Mouse (Mus musculus) kidney, adult 2 months (tissue): ENCODE results near the gene Bcas3.

Experiments
- CTCF ChIP-seq: fragments of 200-500 bp; conservative IDR thresholded peaks from 2 replicates; pipeline ENCODE4 v1.5.1; 2011; ENCODE audit warnings: low read depth, mild to moderate bottlenecking, control low read depth, low read length, moderate library complexity, mixed read lengths; ENCODE audit not compliant: insufficient read depth, insufficient read length
- POLR2A ChIP-seq: fragments of 200-500 bp; IDR thresholded peaks from one replicate; pipeline ENCODE4 v1.6.1; 2011; ENCODE audit warnings: low read depth, low read length, control low read depth

DNA sequence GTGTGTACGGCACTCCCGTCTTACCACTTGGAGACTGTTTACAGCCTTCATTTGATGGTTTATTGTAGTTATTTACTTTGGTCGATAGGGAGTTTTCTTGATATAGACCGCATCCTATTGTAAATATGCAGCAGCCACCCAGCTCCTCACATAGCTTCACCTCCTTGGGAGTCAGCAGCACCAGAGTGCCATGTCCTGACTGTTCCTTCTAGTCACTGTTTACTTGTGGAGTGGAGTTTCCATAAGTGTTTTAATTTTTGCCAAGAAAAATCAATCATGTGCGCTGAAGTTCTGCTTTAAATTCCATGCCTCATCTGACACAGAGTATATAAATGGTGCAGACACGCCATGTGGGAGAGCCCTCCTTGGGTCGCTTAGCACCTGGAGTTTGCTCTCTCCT, 163.8 kb downstream of the Bcas3 start:
- TF ChIP-seq CTCF: no peak
- TF ChIP-seq POLR2A: no peak
